Mouse (Mus musculus): ENCODE measurements around the gene 1700029P11Rik.

DNA sequence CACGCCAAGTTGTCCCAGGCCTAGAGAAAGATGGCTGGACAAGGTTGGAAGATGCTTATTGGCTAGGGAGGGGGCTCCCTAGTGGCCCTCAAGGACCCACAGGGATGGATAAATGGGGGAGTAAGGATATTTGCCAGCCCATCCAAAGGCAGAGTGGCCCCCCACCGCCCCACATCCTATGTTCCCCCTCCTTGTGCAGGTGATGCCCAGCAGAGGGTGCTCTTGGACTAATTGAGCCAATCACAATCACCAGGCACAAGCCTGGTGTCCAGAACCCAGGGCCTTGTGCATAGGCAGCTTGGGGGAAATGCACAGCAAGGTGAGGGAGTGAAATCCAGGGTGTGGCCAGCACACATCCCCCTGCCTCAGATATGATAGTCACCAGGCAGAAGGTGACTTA, 42.1 kb upstream of the 1700029P11Rik start:
- TF ChIP-seq POLR2A (IDR thresholded peaks at IDR 0.05; ENCODE audit: insufficient read depth, low read length) = no peak
- TF ChIP-seq CTCF (IDR thresholded peaks at IDR 0.05; ENCODE audit: low read depth, low read length) = peak; percentile 89
- TF ChIP-seq EP300 (IDR thresholded peaks at IDR 0.05; ENCODE audit: insufficient read depth, low read depth, low read length) = no peak
